Mouse (Mus musculus) right cerebral cortex, postnatal 25 days (tissue): ENCODE measurements around the gene P4ha2.
"Not testable (repeated sequence)": the region's sequence is repeated elsewhere in the genome, so short reads cannot be mapped to it uniquely, and the experiment has no call there.

Experiments used
- DNase-seq: peaks from one replicate; pipeline ENCODE4 v3.0.0; 2022

The P4ha2 gene

DNA sequence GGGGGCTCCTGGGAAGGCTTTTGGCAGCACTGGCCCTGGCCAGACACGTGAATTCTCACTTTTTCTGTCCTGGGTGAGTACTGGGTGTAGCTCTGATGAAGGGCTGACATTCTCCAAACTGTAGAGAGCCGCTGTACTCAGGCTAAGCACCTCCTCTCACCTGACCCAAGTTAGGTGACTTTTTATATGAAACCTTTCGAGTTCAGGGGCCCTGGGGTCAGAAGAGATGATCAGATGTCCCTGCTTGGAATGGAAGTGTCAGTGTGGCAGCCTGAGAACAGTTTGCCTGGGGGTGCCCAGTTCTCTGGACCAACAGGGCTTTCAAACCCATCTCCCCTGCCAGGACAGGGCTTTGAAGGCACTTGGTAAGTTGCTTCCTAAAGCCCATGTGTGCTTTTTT, 8.2 kb downstream of the P4ha2 start:
- no peak for DNase-seq

DNA sequence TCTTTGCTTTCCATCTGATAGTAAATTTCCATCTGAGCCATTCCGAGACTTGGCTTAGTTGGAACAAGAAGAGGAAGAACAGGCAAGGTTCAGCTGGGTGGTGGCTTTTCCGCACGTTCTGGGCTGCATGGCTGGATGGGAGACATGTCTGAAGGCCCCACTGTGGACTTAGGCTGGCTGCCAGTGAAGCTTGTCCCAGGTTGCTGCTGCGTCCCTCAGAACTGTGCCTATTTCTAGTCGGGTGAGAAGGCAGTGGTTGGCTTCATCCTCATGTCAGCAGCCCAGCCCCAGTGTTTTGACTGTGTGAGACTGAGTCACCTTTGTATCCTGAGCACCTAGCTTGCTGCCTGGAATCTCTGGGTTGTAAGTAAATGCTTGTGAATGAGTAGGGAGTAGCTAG, 9.0 kb downstream of the P4ha2 start:
- DNase-seq = no peak

DNA sequence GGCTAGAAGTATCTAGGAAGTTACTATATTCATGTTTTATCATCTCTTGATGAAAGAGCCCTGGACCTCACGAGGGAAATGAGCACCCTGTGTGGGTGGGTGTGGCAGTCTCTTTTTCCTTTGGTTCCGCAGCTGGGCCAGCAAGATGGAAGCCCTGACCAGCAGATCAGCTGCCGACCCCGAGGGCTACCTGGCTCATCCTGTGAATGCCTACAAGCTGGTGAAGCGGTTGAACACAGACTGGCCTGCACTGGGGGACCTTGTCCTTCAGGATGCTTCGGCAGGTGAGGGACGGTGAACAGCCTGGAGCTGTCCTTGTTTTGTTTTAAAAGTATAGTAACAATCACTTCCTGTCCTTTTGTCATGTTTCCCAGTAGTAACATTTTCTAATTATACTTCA, 11.4 kb downstream of the P4ha2 start:
- DNase-seq = no peak

DNA sequence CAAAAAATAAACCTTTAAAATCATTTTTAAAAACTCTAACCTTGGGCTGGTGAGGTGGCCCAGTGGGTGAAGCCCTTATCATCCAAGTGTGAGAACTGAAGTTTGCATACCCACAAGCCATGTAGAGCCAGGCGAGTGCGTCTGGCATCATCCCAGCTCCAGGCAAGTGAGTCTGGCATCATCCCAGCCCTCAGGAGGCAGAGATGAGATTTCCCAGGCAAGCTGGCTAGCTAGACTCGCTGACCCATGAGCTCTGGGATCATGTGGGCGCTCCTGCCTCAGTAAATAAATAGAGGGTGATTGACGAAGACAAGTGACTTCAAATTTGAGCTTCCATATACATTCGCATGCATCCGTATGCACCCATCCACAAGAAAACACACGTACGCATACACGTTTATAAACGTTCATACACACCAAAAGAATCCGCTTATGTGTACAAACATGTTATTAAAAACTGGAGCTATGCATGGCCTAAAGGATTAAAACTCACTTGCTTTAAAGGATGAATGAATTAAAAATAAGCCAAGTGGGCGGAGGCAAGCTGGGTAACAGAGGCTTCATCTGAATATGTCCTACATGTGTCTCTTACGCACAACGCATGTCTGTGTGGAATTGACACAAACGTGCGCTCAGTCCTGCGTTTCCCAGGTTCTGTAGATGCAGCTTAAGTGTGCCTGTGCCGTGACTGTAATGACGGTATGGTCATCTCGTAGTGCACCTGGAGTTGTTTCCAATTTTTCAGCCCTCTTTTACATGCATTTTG, 12.3 kb downstream of the P4ha2 start:
- no peak for DNase-seq

DNA sequence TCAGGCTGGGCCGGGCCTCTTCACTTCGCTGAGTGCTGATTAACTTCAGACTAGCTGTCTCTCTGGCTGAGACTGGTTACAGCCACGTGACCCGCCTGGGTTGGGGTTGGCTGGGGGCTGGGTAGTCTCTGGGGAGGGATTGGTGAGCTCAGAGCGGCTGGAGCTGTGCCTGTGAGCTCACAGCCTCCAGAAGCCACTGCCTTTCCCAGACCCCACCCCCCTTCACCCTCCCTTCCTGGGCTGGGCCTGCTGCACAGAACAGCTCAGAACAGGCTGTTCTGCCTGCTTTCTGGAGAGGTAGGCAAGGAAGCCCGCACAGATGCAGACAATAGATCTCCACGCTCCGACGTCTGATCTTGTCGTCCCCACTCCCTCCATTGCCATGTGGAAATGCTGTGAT, 13.0 kb downstream of the P4ha2 start:
- DNase-seq = peak; percentile 87

DNA sequence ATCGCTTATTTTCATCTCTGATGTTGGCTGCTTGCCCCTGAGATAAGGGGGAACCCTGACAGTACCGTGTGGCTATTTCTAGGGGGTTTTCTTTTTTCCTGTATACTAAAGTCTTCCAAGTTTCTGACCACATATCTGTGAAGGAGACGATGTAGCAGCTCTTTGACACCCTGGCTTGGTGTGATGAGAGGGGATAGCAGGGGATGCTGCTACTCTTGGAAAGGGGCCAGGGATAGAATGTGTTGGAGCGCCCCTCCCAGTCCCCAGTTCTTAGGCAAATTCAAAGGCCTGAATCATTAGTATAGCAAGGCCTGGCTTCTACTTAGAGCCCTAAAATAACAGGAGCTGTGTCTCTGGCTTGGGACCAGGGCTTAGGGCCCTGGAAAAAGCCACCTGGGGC, 13.5 kb downstream of the P4ha2 start:
- DNase-seq = no peak

DNA sequence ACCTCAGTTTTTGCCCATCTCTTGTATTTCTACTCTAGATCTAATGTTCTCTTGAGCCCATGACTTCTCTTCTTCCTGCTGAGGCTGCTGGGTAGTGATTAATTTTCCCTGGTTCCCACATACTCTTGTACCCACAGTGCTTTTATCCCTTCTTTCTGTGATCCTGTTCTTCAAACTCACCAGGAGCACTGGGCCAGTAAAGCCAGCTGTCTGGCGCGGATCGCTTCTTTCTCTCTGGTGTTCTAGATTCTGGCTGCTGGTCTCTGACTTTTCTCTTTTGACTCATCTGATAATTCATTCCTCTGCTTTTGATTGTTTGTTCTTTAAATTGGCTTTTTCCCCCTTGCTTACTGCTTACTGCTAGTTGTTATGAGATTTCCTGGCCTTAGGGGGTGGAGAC, 14.9 kb downstream of the P4ha2 start:
- DNase-seq = no peak

DNA sequence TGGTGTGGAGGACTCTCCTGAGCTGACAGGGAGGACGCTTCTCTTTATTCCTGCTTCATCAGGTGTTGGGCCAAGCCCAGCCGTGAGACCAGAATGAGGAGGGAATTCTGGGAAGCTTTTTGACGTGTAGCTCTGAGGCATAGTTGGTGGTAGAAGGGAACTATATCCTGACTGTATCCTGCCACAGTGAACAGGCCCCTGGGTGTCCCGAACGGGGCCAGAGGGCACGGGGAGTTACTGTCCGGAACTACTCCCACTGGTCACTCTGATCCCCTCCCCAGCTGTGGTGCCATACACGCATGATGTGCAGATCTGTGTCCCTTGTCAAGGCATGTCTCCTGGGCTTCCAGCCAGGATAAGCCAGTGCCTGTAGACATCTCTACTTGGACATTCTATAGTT, 15.4 kb downstream of the P4ha2 start:
- DNase-seq = no peak

DNA sequence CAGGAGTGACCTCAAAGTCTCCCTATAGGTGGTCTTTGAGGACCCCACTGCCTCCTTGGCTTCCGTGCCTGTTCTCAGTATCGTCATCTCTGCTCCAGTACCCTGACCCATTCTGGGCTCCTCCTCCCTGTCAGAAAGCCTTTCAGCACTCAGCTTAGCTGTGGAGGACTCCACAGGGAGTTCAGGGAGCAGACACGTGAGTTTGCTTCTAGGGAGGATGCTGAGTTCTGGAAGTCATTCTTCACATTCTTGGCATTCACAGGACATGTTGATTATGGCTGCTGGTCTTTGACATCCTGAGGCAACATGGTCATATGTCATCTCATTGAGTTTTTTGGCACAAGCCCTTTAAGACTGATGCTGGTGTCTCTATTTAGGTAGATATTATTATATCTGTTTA, 16.0 kb downstream of the P4ha2 start:
- DNase-seq = no peak

DNA sequence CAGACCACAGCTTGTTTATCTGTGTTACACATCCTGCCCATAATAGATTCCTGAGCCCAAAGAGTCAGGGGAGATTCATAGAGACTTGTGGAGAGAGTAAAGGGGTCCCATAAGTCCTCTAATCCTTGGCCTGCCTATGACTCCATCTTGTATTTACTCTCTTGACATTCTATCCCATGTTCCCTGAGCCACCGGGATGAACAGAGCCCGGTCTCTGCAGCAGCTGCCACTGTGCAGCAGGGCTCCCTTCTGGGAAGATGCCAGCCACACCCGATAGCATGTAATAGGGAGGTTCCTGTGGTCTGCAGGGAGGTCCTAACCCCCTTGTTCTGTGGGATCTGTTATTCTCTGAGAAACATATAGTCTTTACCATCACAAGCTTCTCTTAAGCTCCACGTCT, 16.5 kb downstream of the P4ha2 start:
- no peak for DNase-seq

DNA sequence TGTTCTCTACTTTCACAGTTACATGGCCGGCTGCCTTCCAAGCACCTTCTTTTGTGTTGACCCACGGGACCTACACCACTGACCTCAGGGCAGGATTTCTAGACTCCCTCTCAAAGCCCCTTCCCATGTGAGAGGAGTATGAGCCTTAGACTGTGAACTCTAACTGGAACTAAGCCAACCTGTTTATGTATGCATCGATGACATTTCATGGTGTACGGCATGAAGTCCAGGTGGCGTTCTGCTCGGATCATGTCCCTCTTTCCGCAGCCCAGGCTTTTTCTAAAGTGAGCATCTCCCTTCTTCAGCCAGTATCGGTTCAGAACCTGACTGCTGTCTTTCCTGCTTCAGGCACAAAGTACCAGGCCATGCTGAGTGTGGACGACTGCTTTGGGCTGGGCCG, 17.2 kb downstream of the P4ha2 start:
- DNase-seq = no peak

DNA sequence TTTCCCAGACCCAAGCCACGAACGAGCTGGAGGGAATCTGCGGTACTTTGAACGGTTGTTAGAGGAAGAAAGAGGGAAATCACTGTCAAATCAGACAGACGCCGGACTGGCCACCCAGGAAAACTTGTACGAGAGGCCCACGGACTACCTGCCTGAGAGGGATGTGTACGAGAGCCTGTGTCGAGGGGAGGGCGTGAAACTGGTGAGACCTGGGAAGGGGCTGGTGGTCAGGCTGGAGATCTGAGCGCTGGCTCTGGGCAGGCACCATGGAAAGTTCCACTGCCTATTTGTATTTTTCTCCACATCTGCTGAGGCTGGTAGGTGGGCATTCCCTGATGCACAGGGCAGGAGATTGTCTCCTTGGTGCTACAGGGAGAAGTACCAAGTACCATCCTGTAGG, 19.2 kb downstream of the P4ha2 start:
- DNase-seq = no peak

DNA sequence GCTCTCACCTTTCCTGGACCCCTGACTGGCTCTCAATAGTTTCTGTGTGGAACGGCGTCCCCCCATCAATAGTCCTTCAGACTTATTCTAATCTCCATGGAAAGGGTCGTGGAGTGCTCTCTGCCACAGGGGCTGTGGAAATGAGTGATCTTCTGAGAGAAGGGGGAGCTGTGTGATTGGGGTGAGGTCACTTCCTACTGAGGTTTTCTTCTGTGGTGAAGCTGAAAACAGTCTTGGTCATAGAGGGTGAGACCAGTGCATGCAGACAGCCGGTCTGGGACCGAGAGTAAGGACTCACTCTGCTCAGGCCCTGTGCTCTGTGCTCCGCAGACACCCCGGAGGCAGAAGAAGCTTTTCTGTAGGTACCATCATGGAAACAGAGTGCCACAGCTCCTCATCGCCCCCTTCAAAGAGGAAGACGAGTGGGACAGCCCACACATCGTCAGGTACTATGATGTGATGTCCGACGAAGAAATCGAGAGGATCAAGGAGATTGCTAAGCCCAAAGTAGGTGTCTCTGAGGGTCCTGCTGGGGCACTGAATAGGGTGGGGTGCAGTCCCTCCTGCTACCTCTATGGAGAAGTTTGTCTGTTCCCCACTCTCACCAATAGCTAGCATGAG, 20.0 kb downstream of the P4ha2 start:
- DNase-seq = no peak

DNA sequence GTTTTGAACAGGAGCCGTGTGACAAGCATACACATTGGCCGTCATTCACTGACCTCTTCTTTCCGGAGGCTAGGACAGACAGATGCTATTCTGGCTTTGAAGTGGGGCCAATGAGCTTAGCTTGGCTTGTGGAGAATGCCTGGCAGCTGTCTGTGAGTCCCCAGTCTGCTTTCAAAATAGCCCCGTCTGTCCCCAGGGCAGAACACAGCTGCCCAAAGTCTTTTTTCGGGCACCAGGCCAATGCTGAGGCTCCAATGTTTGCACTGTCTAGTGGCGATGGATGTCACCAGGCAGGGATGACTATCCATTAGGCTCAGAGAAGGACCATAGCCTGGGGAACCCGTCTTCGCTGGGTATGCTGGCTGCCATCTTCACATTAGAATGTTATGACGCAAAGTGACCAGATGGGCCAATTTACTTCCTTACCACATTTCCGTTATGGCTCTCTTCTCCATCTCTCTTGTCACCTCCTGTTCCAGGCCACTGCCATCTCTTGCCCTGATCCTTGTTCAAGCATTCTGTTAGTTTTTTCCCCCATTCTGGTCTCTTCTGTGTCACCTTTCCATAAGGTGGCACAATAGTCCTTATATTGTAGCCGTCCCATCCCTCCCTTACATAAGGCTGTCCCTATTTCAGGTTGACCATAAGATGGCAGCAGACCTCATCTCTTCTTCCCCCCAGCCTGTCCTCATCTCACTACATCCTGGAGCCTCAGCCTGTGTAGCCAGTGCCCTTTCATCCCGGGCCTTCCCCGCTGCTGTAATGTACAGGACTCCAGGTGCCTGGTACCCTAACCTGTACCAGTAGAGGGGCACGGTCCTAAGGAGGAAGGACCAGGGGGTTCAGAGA, 22.7 kb downstream of the P4ha2 start:
- peak; percentile 52 for DNase-seq

DNA sequence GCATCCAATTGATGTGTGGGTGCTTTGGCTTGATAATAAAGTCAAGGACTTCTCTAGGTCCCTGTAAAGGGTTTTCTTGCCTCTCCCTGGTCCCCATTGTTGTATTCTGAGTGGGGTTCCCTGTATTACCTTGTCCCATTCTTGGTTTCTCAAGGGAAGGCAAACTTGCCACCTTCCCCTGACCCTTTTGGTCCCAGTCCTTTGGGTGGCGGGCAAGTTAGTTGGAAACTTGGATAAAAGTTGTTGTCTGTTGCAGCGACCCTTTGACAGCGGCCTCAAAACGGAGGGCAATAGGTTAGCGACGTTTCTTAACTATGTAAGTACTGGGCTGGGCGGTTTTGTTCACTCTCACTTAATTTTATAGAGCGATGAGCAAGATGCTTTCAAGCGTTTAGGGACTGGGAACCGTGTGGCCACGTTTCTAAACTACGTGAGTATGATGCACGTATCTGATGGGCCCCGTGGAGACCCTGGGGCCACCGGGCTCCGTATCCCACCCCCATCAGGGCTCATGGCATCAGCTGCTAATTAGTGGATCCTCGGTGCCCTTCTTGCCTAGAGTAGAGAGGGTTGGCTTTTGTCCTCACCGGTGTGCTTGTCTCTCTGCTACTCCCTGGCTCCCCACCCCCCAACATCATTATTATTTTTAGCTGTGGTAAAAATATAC, 26.2 kb downstream of the P4ha2 start:
- no peak for DNase-seq

DNA sequence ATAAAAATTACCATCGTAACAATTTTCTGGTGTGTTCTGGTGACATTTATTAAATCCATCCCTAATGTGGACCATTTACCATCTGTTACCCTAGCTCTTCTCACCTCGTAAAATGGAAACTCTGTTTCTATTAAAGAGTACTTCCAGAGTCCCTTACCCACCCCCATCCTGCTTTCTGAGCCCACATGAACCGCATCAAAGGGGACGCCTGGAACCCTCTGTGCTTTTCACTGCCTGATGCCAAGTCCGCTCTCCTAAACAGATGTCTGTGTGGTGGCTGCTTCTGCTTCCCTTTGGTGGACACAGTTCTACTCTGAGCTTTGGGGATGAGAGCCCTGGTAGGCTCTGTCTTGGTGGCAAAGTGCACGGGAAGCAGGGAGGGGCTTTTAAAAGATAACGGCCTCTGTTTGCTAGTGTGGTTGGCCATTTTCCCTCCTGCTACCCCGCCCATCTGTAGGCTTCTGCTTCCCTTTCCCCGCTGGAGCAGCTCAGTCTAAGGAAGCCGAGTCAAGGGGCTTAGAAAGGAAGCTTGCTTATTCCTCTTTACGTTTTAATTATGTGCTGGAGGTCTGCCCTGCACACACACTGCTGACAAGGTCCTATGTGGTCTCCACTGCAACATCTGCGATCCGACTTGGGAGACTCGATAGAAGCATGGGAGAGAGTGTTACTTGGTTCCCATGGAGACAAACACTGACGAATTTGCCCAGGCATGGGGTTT, 26.9 kb downstream of the P4ha2 start:
- DNase-seq = no peak

DNA sequence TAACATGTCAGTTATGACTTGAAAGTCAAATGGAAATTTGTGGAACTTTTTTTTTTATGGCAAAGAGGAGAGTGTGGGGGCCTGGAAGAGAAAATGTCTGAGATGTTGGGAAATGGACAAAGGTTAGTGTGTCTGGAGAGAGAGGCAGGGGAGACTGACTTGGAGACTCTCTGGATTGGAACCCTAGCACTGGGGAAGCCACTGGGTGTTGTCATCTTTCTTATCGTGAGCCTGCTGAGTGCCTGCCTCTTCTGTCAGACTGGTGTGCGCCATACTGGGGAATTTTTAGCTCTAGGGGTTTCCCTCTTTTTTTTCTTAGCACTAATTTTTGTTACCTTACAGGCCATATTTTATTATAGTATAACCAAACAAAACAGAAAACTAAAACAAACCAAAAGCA, 27.5 kb downstream of the P4ha2 start:
- DNase-seq = no peak

DNA sequence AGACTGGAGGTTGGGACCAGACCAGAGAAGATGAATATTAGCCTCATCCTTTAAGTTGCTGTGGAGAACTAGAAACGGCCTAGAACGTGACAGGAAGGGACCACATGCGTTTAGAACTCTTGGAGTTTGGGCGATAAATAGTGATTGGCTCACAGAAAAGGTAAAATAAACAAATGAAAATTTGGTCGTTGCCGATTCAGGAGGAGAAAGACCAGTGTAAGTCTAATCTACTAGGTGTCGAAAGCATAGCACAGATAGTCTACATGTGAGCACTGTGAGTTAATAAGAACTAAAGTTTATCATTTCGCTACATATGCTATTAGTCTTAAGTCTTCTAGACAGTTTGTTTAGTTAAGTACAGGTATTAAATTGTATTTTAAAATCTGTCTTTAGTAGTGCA, 30.1 kb downstream of the P4ha2 start:
- no peak for DNase-seq

DNA sequence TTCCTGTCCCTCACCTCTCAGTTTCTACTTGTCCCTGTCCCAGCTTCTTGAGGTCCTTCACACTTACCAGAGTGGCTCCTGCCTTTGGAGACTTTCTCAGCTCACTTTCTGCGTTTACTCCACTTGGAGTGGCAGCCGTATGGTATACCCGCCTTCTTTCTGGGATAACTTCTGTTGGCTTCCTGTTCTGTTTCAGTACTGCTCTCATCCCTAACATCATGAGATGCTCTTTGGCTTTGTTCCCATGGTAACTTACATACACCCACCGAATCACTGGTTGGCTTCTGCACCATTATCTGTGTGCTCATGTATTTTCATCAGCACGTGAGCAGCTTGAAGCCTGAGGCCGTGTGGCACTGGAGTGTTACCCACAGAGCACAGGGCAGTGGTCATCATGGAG, 30.8 kb downstream of the P4ha2 start:
- no peak for DNase-seq

DNA sequence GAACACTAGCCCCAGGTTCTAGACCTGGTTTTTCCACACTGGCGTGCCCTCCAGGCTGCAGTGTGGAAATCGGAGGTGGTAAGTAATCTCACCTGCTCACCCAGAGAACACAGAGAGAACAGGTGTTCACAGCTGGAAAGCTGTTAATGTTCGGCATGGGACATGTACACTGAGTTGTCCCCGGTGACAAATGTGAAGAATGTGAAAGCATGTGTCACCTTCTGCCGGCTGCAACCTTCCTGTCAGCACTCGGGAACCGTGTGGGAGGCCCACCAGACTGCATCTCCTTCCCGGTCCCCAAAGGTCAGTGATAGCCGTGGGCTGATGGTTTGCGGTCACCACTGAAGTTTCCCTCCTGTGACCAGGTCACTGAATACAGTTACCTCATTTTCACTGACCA, 32.4 kb downstream of the P4ha2 start:
- no peak for DNase-seq

DNA sequence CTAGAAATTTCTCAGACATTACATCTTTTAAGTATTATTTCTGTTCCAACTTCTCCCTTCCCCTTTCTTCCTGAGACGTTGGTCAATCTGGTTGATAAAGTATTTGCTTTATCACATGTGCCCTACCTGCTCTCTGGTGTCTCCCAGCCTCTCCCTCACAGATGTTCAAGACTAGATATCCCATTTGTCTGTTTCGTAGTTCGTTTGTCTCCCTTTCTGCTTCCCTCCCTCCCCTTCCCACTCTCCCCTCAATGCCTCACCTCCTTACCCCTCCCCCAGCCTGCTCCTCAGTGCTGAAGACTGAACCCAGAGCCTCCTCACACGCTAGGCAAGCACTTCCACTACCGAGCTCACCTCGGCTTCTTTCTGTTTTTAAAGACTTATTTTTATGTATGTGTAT, 35.0 kb downstream of the P4ha2 start:
- no peak for DNase-seq

DNA sequence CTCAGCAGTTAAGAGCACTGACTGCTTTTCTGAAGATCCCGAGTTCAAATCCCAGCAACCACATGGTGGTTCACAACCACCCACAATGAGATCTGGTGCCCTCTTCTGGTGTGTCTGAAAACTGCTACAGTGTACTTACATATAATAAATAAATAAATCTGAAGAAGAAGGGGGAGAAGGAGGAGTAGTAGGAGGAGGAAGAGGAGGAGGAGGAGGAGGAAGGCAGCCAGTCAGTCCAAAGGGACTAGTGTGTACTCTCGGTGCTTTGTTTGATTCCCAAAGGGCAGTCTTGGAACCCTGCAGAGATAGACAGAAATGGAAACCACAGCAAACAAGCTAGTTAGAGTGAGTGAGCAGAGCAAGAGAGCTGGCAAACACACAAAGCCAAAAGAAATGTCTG, 40.3 kb downstream of the P4ha2 start:
- not testable (repeated sequence) for DNase-seq
